Mouse (Mus musculus) adrenal gland (tissue): ENCODE measurements around the gene Mtfr2.

ENCODE experiments used
- intact Hi-C: fragments of 180-260 bp; cut with DNase I; formaldehyde crosslinking; loops from one replicate; pipeline ENCODE4 v1.15.1; 2025
- long read RNA-seq, 2 experiments: library from polyadenylated mRNA; unstranded; transcript quantifications; one replicate each; pipeline ENCODE4 v2.0.0; 2020; ENCODE audit warnings: borderline replicate concordance in 1 of 2; ENCODE audit not compliant: insufficient replicate concordance in 1 of 2

Gene Mtfr2
- long read RNA-seq, experiment 1 = 0 reads
- long read RNA-seq, experiment 2 = 0 reads

GRCm38 (mm10) chr10:20347285-20348214 lies at the start of gene Mtfr2:
Mtfr2 (plus strand) TSS chr10:20347770.
- intact Hi-C loops = no loop called here

- intact Hi-C loops = no loop called here
These were observed 49.2 kb upstream of the Mtfr2 start for GRCm38 (mm10) chr10:20298152-20298920.

GRCm38 (mm10) chr10:20299114-20299513 lies 48.5 kb upstream of the Mtfr2 start:
- intact Hi-C loops = no loop called here

- intact Hi-C loops = no loop called here
These were observed 36.4 kb upstream of the Mtfr2 start for GRCm38 (mm10) chr10:20310969-20311769.

- intact Hi-C loops = no loop called here
These were observed 35.4 kb upstream of the Mtfr2 start, which contains the start of gene Bclaf1 for GRCm38 (mm10) chr10:20311918-20312735. Bclaf1 (plus strand) TSS chr10:20312469.

- intact Hi-C loops = no loop called here
These were observed 34.8 kb upstream of the Mtfr2 start for GRCm38 (mm10) chr10:20312736-20313301.

GRCm38 (mm10) chr10:20313447-20313846 lies 34.1 kb upstream of the Mtfr2 start:
- intact Hi-C loops = no loop called here

- intact Hi-C loops = no loop called here
These were observed 33.6 kb upstream of the Mtfr2 start for GRCm38 (mm10) chr10:20313941-20314340.

- intact Hi-C loops = no loop called here
These were observed 32.8 kb upstream of the Mtfr2 start for GRCm38 (mm10) chr10:20314797-20315196.

GRCm38 (mm10) chr10:20317466-20317865 lies 30.1 kb upstream of the Mtfr2 start:
- intact Hi-C loops = no loop called here

GRCm38 (mm10) chr10:20326226-20326625 lies 21.3 kb upstream of the Mtfr2 start:
- intact Hi-C loops = no loop called here

GRCm38 (mm10) chr10:20331262-20331661 lies 16.3 kb upstream of the Mtfr2 start:
- intact Hi-C loops = no loop called here

GRCm38 (mm10) chr10:20337872-20338271 lies 9.7 kb upstream of the Mtfr2 start:
- intact Hi-C loops = no loop called here

GRCm38 (mm10) chr10:20345736-20346135 lies 1.8 kb upstream of the Mtfr2 start:
- intact Hi-C loops = no loop called here

GRCm38 (mm10) chr10:20348894-20349293 lies 1.3 kb downstream of the Mtfr2 start:
- intact Hi-C loops = no loop called here

- intact Hi-C loops = loop anchor here (1.0 to 5.0 kb wide), 2 partner anchors 566 to 587 kb away; no protein-coding TSS in a partner anchor
These were observed 14.2 kb downstream of the Mtfr2 start for GRCm38 (mm10) chr10:20361542-20362449.

GRCm38 (mm10) chr10:20362450-20363118 lies 15.0 kb downstream of the Mtfr2 start:
- intact Hi-C loops = loop anchor here (5.0 kb wide), 1 partner anchor 565 kb away; no protein-coding TSS in a partner anchor

- intact Hi-C loops = no loop called here
These were observed 24.5 kb downstream of the Mtfr2 start for GRCm38 (mm10) chr10:20372046-20372445.
